Mouse (Mus musculus) left cerebral cortex, adult 11 months (tissue): ENCODE measurements around the gene Gm527.

Experiments
- DNase-seq: peaks from one replicate; pipeline ENCODE4 v3.0.0; 2022; ENCODE audit warnings: low spot score

The Gm527 gene

DNA sequence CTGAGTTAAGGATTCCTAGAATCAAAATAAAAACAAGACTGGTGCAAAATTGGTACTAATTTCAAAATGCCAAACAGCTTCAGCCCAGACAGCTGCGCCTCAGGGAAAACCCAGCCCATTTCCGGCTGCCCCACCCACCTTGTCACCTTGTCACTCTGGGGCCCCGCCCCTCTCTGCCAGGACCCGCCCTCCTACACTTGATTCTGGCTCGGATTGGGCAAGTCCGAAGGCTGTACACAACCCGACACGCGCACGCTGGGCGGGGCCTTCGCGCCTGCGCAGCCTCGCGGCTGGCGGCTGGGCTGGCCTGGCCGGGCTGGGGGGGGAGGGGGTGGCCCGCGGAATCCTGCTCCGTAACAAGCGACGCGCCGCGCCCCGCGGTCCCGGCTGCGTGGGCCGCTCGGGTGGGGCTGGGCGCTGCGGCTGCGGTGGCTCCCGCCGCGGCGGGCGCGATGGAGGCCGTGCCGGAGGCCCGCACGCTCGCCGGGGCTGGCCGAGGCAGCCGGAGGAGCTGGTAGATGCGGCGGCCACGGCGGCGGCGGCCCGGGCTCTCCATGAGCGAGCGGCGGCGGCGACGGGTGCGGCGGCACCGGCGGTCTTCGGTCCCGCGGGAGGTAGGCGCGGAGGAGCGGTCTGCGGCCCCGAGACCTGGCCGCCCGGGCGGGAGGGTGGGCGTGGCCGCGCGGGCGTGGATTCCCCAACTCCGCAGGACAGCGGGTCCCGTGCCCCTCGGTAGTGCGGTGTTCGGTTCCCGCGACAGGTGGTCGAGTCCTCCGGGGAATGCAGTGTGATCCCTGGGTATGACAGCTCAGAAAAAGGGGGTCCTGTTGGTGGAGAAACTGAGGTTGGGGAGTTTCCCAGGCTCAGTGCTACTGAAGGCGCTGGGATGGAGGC is at the start of gene Gm527:
Gene Gm527 (plus strand): TSS at position 329 of the 894 bp plus-strand sequence.
- DNase-seq = peak; percentile 88

DNA sequence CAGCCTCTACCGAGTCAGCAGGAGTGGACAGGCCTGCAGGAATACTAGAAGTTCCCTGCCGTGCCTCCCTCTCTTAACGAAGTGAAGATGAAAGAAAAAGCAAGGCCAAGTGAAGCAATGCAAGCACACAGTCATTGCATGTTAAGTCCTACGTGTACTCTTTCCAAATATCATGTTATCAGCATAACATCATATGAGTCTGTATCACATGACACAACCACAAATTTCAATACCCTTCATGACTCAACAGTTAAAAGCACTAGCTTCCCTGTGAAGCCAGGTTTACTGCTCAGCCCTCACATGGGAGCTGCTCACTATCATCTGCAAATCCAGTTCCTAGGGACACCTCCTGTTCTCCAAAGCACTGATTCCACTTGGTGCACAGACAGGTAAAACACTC is 46.6 kb upstream of the Gm527 start:
- DNase-seq = no peak

DNA sequence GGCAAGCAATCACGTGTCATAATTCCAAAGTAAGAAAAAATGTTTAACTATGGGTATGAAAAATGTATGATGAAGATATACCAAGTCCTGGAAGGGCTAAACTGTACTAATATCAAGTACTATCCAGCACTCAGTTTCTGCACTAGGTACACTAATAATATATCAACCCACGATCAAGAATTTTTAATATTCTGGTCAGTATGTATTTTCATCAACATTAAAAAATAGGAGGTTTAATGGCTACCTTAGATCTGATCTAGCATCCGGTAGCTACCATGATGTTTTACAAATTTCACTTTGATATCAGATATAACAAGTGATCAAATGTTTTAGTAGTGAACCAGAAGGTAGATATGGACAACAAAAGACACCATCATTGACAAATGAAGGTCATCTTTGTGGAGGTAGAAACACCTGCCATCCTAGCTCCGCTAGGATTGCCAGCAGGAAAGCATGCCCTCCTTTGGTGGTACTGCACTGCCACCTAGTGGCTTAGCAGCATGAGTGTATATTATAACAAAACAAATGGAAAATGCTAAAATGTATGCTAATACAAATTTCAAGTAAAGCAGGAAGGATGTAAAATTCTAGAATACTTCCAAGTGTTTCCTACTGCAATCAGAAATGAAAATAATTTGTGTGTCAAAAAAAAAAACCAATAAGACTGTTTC is 20.5 kb upstream of the Gm527 start:
- no peak for DNase-seq

DNA sequence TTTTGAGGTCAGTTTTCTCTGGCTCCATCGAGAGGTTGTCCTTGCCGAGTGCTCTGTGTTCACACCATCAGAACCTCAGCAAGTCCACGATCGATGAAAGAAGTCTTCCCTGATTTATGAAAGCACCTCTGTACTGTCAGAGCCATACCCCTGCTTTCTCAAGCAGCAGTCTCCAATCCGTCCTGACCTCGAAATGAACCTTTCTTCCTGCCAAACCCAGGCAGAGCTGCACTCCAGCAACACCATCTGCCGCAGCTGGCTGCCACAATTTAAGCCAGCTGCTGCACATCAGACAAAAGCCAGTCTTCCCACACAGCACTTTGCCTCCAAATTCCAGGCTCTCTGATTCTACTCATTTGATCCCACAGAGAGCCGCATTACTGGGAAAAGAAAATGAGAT is 15.2 kb upstream of the Gm527 start:
- DNase-seq = peak; percentile 31

DNA sequence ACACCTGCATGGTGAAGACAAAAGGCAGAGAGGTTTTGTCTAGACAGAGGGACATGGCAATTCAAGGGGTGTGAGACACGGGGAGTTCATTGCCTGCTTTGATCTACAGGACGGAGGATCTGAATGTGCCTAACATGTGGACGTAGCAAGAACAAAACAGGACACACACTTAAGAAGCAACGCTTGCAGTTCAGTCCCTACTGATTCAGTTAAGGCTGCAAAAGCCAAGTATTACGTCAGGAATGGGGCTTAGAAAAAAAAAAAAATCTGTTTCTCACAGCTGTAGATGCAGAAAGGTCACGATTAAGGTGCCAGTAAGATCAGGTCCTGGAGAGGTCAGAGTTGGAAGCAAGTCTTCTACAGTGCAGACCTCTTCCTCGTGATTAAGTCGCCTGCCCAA is 14.5 kb upstream of the Gm527 start:
- DNase-seq = no peak

DNA sequence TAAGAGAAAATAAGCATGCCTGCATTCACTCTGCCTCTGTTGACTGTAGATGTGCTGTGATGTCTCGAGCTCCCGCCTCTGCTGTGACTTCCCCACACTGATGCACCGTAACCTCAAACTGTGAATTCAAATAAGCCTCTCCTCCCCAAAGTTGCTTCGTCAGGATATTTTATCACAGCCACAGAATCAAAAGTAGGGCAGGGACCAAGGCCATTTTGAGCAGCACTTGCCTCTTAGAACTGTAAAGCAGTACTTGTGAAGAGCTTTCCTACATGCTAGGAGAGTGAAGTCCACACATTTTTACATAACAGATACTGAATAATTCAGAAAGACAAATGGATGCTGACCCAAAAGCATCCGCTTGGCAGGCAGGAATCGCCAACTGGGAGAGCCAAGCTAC is 4.7 kb upstream of the Gm527 start:
- DNase-seq = no peak

DNA sequence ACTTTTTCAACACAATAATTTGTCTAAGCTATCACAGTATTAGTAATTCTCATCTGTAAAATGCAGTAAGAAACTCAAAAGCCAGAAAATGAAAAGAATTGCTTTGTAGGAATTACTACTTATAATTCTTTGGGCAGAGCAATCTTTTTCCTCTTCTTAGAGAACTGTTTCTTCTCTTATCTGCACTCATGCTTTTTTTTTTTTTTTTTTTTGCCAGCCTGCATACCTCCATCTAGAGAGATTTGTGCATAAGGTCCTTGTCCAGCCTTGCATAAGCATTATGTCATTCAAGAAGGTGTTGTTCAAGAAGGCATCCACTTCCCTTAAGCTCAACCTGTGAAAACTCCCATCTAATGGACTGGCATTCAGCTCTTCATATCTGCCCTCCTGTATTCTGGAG is 971 bp upstream of the Gm527 start:
- no peak for DNase-seq

DNA sequence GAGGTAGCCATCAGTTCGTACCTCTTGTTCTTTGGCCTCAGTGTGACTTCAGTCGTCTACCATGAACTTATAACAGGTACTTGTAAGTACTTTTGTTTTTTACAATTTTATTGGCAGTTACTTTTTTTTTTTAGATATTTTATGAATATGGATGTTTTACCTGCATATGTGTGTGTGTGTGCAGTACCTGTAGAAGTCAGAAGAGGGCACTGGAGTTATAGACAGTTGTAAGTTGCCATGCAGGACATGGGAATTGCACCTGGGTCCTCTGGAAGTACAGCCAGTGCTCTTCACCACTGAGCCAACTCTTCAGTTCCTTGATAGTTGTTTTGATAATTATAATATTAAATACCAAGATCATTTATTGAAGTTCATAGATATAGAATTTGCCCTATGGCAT is 19.8 kb downstream of the Gm527 start:
- DNase-seq = no peak

DNA sequence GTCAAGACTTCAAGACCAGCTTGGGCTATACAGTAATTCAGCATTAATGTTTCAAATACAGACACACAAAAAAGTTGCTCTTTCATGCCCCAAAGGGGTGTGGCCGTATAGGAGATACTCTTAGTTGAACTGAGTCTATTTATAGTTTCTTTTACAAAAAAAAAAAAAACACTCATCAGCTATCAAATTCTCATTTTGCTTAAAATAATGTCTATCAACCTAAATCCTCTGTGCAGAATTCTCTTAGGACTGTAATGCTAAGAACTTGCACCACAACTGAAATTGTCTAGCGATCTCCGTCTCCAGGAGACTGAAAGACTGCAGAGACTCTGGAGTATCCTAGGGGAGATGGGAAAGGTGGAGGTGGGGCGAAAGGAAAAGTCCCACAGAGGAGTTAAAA is 46.9 kb downstream of the Gm527 start:
- no peak for DNase-seq

DNA sequence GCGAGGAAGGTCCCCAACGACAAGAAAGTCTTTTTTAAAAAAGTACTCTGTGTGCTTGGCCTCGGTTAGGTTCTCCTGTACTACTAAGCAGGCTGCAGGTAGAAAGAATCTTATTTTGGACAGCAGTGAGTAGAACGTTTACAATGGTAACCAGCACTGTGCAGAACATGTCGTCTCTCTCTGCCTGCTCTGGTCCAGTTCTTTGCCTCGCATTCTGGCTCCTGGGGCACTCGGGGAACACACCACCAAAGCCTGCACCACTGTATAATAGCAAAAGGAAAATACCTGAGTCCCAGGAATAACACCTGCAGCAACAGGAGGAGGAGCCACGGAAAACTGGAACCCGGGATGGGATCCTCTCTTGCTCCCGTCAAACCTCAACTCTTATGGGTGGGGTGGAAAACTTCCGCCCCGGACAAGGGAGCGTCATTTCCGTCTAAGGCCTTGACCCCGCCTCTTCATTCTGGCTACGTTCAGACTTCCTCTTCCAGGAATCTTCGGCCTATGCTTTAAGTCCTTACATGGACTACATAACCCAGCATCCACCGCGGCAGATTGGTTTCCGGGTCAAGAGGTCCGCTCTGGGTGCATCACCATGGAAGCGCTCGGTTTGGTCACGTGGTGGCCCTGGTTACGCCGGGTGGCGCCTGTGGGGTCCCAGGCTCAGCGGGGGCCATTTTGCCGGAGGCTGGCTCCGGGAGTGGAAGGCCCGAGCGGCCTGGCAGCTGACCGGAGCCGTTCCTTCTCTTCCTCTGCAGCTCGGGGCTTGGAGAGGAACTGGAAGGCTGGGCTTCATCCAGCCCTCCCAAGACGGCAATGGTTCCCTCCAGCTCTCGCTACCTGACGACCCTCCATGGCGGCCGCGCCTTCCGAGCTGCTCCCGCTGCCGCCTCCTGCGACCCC is 47.7 kb downstream of the Gm527 start, which contains the start of the genes Klhl28 and Togaram1:
Gene Klhl28 (minus strand): TSS at position 411 of the 903 bp plus-strand sequence.
Gene Togaram1 (plus strand): TSS at position 681 of the 903 bp plus-strand sequence.
- DNase-seq = peak; percentile 99

DNA sequence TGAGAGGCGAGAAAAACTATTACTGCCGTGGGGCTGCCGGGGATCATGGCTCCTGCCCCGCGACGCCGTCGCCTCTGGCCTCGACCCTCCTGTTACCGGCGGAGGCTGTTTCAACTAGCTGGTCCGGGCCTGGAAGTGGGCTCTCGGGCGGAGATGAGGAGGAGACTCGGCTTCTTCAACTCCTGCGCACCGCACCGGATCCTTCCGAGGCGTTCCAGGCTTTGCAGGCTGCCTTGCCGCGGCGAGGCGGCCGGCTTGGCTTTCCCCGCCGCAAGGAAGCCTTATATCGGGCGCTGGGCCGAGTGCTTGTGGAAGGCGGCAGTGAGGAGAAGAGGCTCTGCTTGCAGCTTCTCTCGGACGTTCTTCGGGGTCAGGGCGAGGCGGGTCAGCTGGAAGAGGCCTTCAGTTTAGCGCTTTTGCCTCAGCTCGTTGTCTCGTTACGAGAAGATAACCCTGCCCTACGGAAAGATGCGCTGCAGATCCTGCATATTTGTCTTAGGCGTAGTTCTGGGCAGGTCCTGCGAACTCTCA is 48.5 kb downstream of the Gm527 start:
- DNase-seq = no peak

DNA sequence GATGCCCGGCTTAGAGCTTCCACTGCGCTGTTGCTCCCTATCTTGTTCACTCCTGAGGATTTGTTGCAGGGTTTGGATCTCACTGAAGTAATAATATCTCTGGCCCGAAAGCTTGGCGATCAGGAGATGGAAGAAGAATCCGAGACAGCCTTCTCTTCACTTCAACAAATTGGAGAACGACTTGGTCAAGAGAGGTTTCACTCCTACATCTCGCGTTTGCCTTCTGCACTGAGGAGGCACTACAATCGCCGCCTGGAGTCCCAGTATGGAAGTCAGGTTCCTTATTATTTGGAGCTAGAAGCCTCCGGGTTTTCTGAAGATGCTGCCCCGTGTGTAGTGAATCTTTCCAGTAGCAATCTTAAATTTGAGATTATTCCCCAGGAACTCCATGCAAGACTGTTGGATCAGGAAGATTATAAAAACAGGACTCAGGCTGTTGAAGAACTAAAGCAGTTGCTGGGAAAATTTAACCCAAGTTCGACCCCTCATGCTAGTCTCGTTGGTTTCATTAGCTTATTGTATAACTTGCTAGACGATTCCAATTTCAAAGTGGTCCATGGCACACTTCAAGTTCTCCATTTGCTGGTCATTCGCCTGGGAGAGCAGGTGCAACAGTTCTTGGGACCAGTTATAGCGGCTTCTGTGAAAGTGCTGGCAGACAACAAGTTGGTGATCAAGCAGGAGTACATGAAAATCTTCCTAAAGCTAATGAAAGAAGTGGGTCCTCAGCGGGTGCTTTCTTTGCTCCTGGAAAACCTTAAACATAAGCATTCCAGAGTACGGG is 49.1 kb downstream of the Gm527 start:
- no peak for DNase-seq

DNA sequence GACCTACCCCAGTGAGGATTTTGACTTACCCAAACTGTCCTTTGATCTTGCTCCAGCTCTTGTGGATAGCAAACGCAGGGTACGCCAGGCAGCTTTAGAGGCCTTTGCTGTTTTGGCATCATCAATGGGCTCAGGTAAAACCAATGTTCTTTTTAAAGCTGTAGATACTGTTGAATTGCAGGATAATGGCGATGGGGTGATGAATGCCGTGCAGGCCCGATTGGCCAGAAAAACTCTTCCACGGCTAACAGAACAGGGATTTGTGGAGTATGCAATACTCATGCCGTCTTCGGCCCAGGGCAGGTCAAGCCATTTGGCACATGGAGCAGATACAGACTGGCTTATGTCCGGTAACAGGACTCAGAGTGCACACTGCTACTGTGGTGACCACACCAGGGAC is 49.8 kb downstream of the Gm527 start:
- no peak for DNase-seq

DNA sequence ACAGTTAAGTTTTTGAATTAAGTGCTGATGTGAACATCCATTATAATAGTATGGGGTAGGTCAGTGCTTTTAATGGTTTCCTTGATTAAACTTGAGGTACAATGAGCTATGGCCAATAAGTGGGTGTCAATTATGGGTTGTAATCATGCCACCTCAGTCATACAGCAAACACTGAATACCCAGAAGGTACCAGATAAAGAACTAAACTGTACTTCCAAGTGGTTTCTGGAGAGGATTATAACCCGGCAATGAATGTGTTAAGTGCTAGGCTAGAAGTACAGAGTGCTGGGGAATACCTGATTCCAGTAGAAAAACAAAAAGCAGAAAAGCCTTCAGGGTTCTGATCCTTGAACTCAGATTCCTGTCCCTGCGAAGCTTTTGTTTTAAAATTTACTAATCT is 50.4 kb downstream of the Gm527 start:
- no peak for DNase-seq

DNA sequence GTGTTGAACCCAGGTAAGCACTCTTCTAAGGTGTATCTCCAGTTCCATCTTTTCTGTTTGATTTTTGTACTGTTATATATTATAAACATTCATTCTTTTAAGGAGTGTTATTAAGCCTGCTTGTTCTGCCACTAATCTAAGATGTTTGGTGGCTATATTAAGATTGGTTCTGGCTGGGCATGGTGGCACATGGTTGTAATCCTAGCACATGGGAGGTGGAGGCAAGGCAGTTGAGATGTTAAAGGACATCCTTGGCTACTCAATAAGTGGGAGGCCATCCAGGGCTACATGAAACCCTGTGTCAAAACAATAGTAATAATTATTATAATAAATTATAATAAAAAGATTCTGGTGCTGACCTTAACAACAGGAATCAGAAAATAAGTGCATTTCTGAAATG is 53.7 kb downstream of the Gm527 start:
- no peak for DNase-seq

DNA sequence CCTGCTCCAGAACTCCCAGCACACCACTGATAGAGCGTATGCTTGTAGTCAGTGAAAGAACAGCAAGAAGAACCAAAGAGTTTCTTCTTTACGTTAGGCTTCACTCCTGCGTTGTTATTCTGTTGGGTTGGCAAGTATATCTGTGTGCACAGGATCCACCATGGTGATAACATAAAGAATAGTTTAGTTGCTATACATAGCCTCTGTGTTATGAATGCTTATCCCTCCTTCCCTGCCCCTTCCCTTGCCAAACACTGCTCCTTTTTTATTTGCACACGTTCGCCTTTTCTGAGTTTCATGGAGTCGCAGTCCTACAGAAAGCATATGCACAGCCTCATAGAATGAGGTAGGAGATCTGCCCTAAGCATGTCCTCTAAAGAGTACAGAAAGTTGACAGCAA is 54.4 kb downstream of the Gm527 start:
- no peak for DNase-seq
